In genomic region chr6:127286681-127287476, GRCm38 (mm10) we compare ENCODE assay signal across 27 mouse cellular contexts.
DNase-seq lines count a peak whose midpoint lies in the region; ATAC-seq lines count a peak whose summit lies in the region.
"Had no signal": no experiment of that assay in that cellular context is flagged by ENCODE, and none has a peak within 500 bp of the region (broad histone marks: within the 10 kb centered on the region; RNA-seq: fewer than 3 reads in every experiment).

No protein-coding gene starts in this region.

- H3K9ac ChIP-seq in intestine, embryonic 16.5 days (ENCODE audit: low read depth, low read length): no peak overlapping the region
- no peak overlapping the region for H3K9ac ChIP-seq in intestine, embryonic 15.5 days
- H3K9ac ChIP-seq in lung, embryonic 16.5 days (ENCODE audit: low read length): no peak overlapping the region
- H3K9ac ChIP-seq in embryonic facial prominence, embryonic 12.5 days: no peak overlapping the region
- H3K9ac ChIP-seq in heart, embryonic 12.5 days: no peak overlapping the region
- H3K9ac ChIP-seq: forebrain, embryonic 15.5 days; liver, embryonic 15.5 days; midbrain, embryonic 15.5 days; neural tube, embryonic 15.5 days had no signal

- ATAC-seq in intestine, embryonic 16.5 days: no peak
- ATAC-seq in intestine, embryonic 15.5 days: no peak
- peak; percentile 68 for ATAC-seq in lung, embryonic 16.5 days (ENCODE audit: low read depth)
- no peak for ATAC-seq in embryonic facial prominence, embryonic 12.5 days (ENCODE audit: insufficient number of reproducible peaks, insufficient read depth, low FRiP score, low TSS enrichment)
- ATAC-seq in heart, embryonic 12.5 days (ENCODE audit: insufficient number of reproducible peaks, low FRiP score): no peak
- ATAC-seq: forebrain, embryonic 15.5 days; hindbrain, postnatal 0 days; intestine, postnatal 0 days; midbrain, embryonic 15.5 days had no signal

- WGBS in intestine, embryonic 16.5 days: 52% methylated on average over 12 of the region's 12 CpGs
- WGBS in intestine, embryonic 15.5 days: 47% methylated on average over 12 of the region's 12 CpGs
- WGBS in lung, embryonic 16.5 days: 39% methylated on average over 12 of the region's 12 CpGs
- WGBS in embryonic facial prominence, embryonic 12.5 days: 36% methylated on average over 12 of the region's 12 CpGs
- WGBS in heart, embryonic 12.5 days: 58% methylated on average over 12 of the region's 12 CpGs

- H3K4me1 ChIP-seq in intestine, embryonic 16.5 days (ENCODE audit: control insufficient read depth, insufficient read depth, low read length): peaks cover 5% of the 10 kb centered on the region; the same call in 1 of the 2 replicates
- peaks cover 7% of the 10 kb centered on the region for H3K4me1 ChIP-seq in intestine, embryonic 15.5 days (replicated peaks)
- H3K4me1 ChIP-seq in lung, embryonic 16.5 days (replicated peaks; ENCODE audit: control insufficient read depth, insufficient read depth, low read length): peaks cover 4% of the 10 kb centered on the region
- H3K4me1 ChIP-seq in embryonic facial prominence, embryonic 12.5 days: peaks cover 43% of the 10 kb centered on the region
- H3K4me1 ChIP-seq in heart, embryonic 12.5 days (replicated peaks): peaks cover 9% of the 10 kb centered on the region
- H3K4me1 ChIP-seq: forebrain, embryonic 15.5 days; midbrain, embryonic 15.5 days; neural tube, embryonic 15.5 days had no signal

- no peak overlapping the region for H3K4me2 ChIP-seq in intestine, embryonic 16.5 days (ENCODE audit: low read depth, low read length)
- no peak overlapping the region for H3K4me2 ChIP-seq in intestine, embryonic 15.5 days (replicated peaks)
- no peak overlapping the region for H3K4me2 ChIP-seq in lung, embryonic 16.5 days (ENCODE audit: low read depth, low read length)
- H3K4me2 ChIP-seq in embryonic facial prominence, embryonic 12.5 days (replicated peaks): no peak overlapping the region
- H3K4me2 ChIP-seq in heart, embryonic 12.5 days: no peak overlapping the region
- H3K4me2 ChIP-seq: forebrain, embryonic 15.5 days; liver, embryonic 15.5 days; midbrain, embryonic 15.5 days; neural tube, embryonic 15.5 days had no signal

- H3K9me3 ChIP-seq in intestine, embryonic 16.5 days (ENCODE audit: control insufficient read depth, low read length): no peaks in the 10 kb centered on the region
- H3K9me3 ChIP-seq in intestine, embryonic 15.5 days: no peaks in the 10 kb centered on the region
- H3K9me3 ChIP-seq in lung, embryonic 16.5 days (ENCODE audit: control insufficient read depth, low read length): no peaks in the 10 kb centered on the region
- H3K9me3 ChIP-seq in embryonic facial prominence, embryonic 12.5 days: no peaks in the 10 kb centered on the region
- H3K9me3 ChIP-seq in heart, embryonic 12.5 days (replicated peaks): no peaks in the 10 kb centered on the region
- H3K9me3 ChIP-seq: forebrain, embryonic 10.5 days; forebrain, embryonic 15.5 days; liver, embryonic 15.5 days; midbrain, embryonic 15.5 days; neural tube, embryonic 15.5 days had no signal

- no peaks in the 10 kb centered on the region for H3K27me3 ChIP-seq in intestine, embryonic 16.5 days (replicated peaks; ENCODE audit: control insufficient read depth, insufficient read depth, low read length)
- no peaks in the 10 kb centered on the region for H3K27me3 ChIP-seq in intestine, embryonic 15.5 days (replicated peaks)
- H3K27me3 ChIP-seq in lung, embryonic 16.5 days (ENCODE audit: control insufficient read depth, insufficient read depth, low read depth, low read length): no peaks in the 10 kb centered on the region
- H3K27me3 ChIP-seq in embryonic facial prominence, embryonic 12.5 days: no peaks in the 10 kb centered on the region
- H3K27me3 ChIP-seq in heart, embryonic 12.5 days (replicated peaks): peaks cover 21% of the 10 kb centered on the region
- H3K27me3 ChIP-seq: forebrain, embryonic 15.5 days; midbrain, embryonic 15.5 days; neural tube, embryonic 15.5 days had no signal

- H3K27ac ChIP-seq in intestine, embryonic 16.5 days (ENCODE audit: low read length): 0 out of 2 replicates have a peak overlapping the region, but pooled peaks have one; percentile 9
- no peak overlapping the region for H3K27ac ChIP-seq in intestine, embryonic 15.5 days
- peak overlapping the region; percentile 50; the same call in 1 of the 2 replicates for H3K27ac ChIP-seq in lung, embryonic 16.5 days (ENCODE audit: low read length)
- peak overlapping the region; percentile 8; the same call in 1 of the 2 replicates for H3K27ac ChIP-seq in embryonic facial prominence, embryonic 12.5 days
- no peak overlapping the region for H3K27ac ChIP-seq in heart, embryonic 12.5 days (ENCODE audit: poor library complexity, severe bottlenecking)
- H3K27ac ChIP-seq: forebrain, embryonic 10.5 days; forebrain, embryonic 15.5 days; hindbrain, postnatal 0 days; liver, embryonic 15.5 days; macrophage; midbrain, embryonic 15.5 days; neural tube, embryonic 15.5 days had no signal

- no peak overlapping the region for H3K4me3 ChIP-seq in intestine, embryonic 16.5 days (ENCODE audit: low read length)
- no peak overlapping the region for H3K4me3 ChIP-seq in intestine, embryonic 15.5 days (replicated peaks)
- no peak overlapping the region for H3K4me3 ChIP-seq in lung, embryonic 16.5 days (ENCODE audit: low read length)
- H3K4me3 ChIP-seq in embryonic facial prominence, embryonic 12.5 days: no peak overlapping the region
- no peak overlapping the region for H3K4me3 ChIP-seq in heart, embryonic 12.5 days
- H3K4me3 ChIP-seq: forebrain, embryonic 10.5 days; forebrain, embryonic 15.5 days; liver, embryonic 15.5 days; midbrain, embryonic 15.5 days; neural tube, embryonic 15.5 days had no signal

- DNase-seq in lung, postnatal 4 days: no peak
- peak; percentile 11 for DNase-seq in fibroblast of lung, adult 2 months (ENCODE audit: low read depth)
- DNase-seq in gastrocnemius, adult 18-20 months (ENCODE audit: low spot score): no peak
- DNase-seq: adrenal gland, adult 2 months; adrenal gland, postnatal 36 days; cerebellum, adult 2 months; cerebellum, postnatal 25 days; heart, postnatal 14 days; kidney, adult 9 months; kidney, postnatal 10 days; layer of hippocampus, postnatal 36 days; left cerebral cortex, postnatal 4 days; retina, postnatal 1 day; right cerebral cortex, postnatal 14 days had no signal

- no peaks in the 10 kb centered on the region for H3K36me3 ChIP-seq in intestine, embryonic 16.5 days (ENCODE audit: control insufficient read depth, insufficient read depth, low read length)
- no peaks in the 10 kb centered on the region for H3K36me3 ChIP-seq in intestine, embryonic 15.5 days
- H3K36me3 ChIP-seq in lung, embryonic 16.5 days (ENCODE audit: control insufficient read depth, insufficient read depth, low read length): no peaks in the 10 kb centered on the region
- H3K36me3 ChIP-seq in embryonic facial prominence, embryonic 12.5 days: no peaks in the 10 kb centered on the region
- no peaks in the 10 kb centered on the region for H3K36me3 ChIP-seq in heart, embryonic 12.5 days
- H3K36me3 ChIP-seq: forebrain, embryonic 10.5 days; forebrain, embryonic 15.5 days; liver, embryonic 15.5 days; midbrain, embryonic 15.5 days; neural tube, embryonic 15.5 days had no signal

Comparison
In these comparisons a context has a peak if more than half of its experiments do, and no peak if none do; other contexts are left out.
1. H3K27ac ChIP-seq: peak in intestine, embryonic 16.5 days (single experiment), lung, embryonic 16.5 days (single experiment) and embryonic facial prominence, embryonic 12.5 days (single experiment); none in intestine, embryonic 15.5 days (single experiment) and heart, embryonic 12.5 days (single experiment).